Mouse (Mus musculus): Measurements from ENCODE around the gene Atp6v0a1. TPM values are rescaled to one million over a fixed set of nuclear protein-coding genes. Genes with fewer than 3 reads are reported as not detected.
A peak's percentile ranks its signal among the peaks of the same experiment; 100 is the strongest.

Gene Atp6v0a1
- polyA plus RNA-seq, 1 experiment: 39.7 TPM

DNA sequence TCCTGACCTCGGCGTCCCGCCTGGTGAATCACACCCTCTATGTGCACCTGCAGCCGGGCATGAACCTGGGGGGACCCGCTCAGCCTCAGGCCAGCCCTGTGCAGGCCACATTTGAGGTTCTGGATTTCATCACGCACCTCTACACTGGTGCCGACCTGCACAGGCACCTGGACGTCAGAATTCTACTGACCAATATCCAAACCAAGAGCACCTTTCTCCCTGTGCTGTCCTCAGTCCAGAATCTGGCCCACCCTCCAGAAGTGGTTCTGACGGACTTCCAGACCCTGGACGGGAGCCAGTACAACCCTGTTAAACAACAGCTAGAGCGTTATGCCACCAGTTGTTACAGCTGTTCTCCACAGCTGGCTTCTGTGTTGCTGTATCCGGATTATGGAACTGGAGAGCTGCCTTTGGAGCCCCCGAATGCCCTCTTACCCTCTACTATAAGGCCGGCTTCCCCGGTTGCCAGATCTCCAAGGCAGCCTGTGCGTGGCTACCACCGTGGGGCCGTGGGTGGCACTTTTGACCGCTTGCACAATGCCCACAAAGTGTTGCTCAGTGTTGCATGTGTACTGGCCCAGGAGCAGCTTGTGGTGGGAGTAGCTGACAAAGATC, 73.9 kb downstream of the Atp6v0a1 start:
- H3K36me3 ChIP-seq (ENCODE audit: control insufficient read depth, insufficient read depth, low read length): no peaks in the 10 kb centered on the region
- peak overlapping the region; percentile 89 for H3K4me3 ChIP-seq (ENCODE audit: control insufficient read depth, insufficient read depth, low read length)
- 44% methylated on average over 19 of the region's 19 CpGs for WGBS
- DNase-seq: no peak
- TF ChIP-seq POLR2A (IDR thresholded peaks at IDR 0.05; ENCODE audit: control insufficient read depth, extremely low read depth, insufficient read depth, low read length, poor library complexity) (no peak), CTCF (IDR thresholded peaks at IDR 0.05; ENCODE audit: borderline replicate concordance, control insufficient read depth, extremely low read depth, insufficient read depth, low read length, poor library complexity) (no peak)
- peaks cover 5% of the 10 kb centered on the region; the same call in 1 of the 2 replicates for H3K27me3 ChIP-seq (ENCODE audit: control insufficient read depth, insufficient read depth, low read length)
- peaks cover 39% of the 10 kb centered on the region for H3K4me1 ChIP-seq (replicated peaks; ENCODE audit: control insufficient read depth, insufficient read depth, low read length)
- H3K27ac ChIP-seq (ENCODE audit: control insufficient read depth, insufficient read depth, low read length): no peak overlapping the region; the same call in 1 of the 2 replicates

DNA sequence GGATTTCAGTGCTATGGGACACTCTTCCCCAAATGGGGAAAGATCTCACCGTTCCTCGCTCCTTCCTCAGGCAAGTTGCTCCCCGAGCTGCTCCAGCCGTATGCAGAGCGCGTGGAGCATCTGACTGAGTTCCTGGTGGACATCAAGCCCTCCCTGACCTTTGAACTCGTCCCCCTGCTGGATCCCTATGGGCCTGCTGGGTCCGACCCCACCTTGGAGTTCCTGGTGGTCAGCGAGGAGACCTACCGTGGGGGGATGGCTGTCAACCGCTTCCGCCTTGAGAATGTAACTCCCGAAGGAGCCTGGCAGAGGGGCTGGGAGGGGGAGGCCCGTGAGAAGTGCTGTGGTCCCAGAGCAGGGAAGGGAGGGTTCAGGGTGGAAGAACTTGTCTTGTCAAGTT, 75.0 kb downstream of the Atp6v0a1 start:
- H3K27me3 ChIP-seq (ENCODE audit: control insufficient read depth, insufficient read depth, low read length): peaks cover 3% of the 10 kb centered on the region; the same call in 1 of the 2 replicates
- no peak for TF ChIP-seq POLR2A (IDR thresholded peaks at IDR 0.05; ENCODE audit: control insufficient read depth, extremely low read depth, insufficient read depth, low read length, poor library complexity)
- no peak for TF ChIP-seq CTCF (IDR thresholded peaks at IDR 0.05; ENCODE audit: borderline replicate concordance, control insufficient read depth, extremely low read depth, insufficient read depth, low read length, poor library complexity)
- H3K4me3 ChIP-seq (ENCODE audit: control insufficient read depth, insufficient read depth, low read length): no peak overlapping the region
- H3K27ac ChIP-seq (ENCODE audit: control insufficient read depth, insufficient read depth, low read length): no peak overlapping the region
- DNase-seq: no peak
- H3K36me3 ChIP-seq (ENCODE audit: control insufficient read depth, insufficient read depth, low read length): peaks cover 3% of the 10 kb centered on the region
- 97% methylated on average over 14 of the region's 14 CpGs for WGBS
- peaks cover 40% of the 10 kb centered on the region for H3K4me1 ChIP-seq (replicated peaks; ENCODE audit: control insufficient read depth, insufficient read depth, low read length)

DNA sequence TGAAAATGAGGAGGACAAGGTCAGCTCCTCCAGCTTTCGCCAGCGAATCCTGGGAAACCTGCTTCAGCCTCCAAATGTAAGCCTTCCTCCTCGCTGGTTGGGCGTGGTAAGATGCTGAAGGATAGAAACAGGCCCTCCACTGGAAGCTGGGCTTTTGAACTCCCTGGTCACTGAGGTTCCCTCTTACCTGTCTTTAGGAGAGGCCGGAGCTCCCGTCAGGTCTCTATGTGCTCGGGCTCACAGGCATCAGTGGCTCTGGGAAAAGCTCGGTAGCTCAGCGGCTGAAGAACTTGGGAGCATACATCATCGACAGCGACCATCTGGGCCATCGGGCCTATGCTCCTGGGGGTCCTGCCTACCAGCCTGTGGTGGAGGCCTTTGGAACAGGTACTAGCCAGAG, 75.6 kb downstream of the Atp6v0a1 start:
- H3K4me1 ChIP-seq (replicated peaks; ENCODE audit: control insufficient read depth, insufficient read depth, low read length): peaks cover 35% of the 10 kb centered on the region
- TF ChIP-seq POLR2A (IDR thresholded peaks at IDR 0.05; ENCODE audit: control insufficient read depth, extremely low read depth, insufficient read depth, low read length, poor library complexity) (no peak), CTCF (IDR thresholded peaks at IDR 0.05; ENCODE audit: borderline replicate concordance, control insufficient read depth, extremely low read depth, insufficient read depth, low read length, poor library complexity) (no peak)
- no peak for DNase-seq
- WGBS: 97% methylated on average over 12 of the region's 12 CpGs
- peaks cover 9% of the 10 kb centered on the region for H3K36me3 ChIP-seq (ENCODE audit: control insufficient read depth, insufficient read depth, low read length)
- H3K27me3 ChIP-seq (ENCODE audit: control insufficient read depth, insufficient read depth, low read length): no peaks in the 10 kb centered on the region; the same call in 1 of the 2 replicates
- H3K27ac ChIP-seq (ENCODE audit: control insufficient read depth, insufficient read depth, low read length): no peak overlapping the region
- no peak overlapping the region for H3K4me3 ChIP-seq (ENCODE audit: control insufficient read depth, insufficient read depth, low read length)

DNA sequence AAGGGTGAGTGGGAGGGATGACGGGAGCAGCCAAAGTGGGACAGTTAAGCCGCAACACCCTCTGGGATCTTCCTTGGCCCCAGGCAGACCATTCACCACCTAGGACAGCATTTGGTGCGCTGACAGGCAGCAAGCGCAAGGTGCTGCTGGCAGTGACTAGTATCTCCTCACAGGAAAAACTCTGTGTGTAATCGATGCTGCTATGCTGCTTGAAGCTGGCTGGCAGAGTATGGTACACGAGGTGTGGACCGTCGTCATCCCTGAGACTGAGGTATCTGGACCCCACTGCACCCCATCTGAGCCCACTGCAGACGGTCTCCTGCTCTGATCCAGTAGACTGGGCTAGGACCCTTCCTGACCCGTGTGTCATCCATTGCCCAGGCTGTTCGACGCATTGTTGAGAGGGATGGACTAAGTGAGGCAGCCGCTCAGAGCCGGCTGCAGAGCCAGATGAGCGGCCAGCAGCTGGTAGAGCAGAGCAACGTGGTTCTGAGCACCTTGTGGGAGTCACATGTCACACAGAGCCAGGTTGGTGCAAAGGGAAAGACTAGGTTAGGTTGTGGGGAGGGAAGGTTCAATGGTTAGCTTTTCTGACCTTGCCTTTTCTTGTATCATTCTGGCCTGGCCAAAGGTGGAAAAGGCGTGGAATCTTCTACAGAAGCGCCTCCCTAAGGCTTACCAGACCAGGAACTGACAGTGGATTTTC, 76.5 kb downstream of the Atp6v0a1 start:
- Histone ChIP-seq H3K4me1 (replicated peaks; ENCODE audit: control insufficient read depth, insufficient read depth, low read length) (peaks cover 32% of the 10 kb centered on the region), H3K4me3 (ENCODE audit: control insufficient read depth, insufficient read depth, low read length) (no peak overlapping the region), H3K27ac (ENCODE audit: control insufficient read depth, insufficient read depth, low read length) (no peak overlapping the region), H3K36me3 (ENCODE audit: control insufficient read depth, insufficient read depth, low read length) (peaks cover 18% of the 10 kb centered on the region), H3K27me3 (ENCODE audit: control insufficient read depth, insufficient read depth, low read length) (no peaks in the 10 kb centered on the region; the same call in 1 of the 2 replicates)
- 97% methylated on average over 18 of the region's 18 CpGs for WGBS
- DNase-seq: no peak
- no peak for TF ChIP-seq POLR2A (IDR thresholded peaks at IDR 0.05; ENCODE audit: control insufficient read depth, extremely low read depth, insufficient read depth, low read length, poor library complexity)
- no peak for TF ChIP-seq CTCF (IDR thresholded peaks at IDR 0.05; ENCODE audit: borderline replicate concordance, control insufficient read depth, extremely low read depth, insufficient read depth, low read length, poor library complexity)

DNA sequence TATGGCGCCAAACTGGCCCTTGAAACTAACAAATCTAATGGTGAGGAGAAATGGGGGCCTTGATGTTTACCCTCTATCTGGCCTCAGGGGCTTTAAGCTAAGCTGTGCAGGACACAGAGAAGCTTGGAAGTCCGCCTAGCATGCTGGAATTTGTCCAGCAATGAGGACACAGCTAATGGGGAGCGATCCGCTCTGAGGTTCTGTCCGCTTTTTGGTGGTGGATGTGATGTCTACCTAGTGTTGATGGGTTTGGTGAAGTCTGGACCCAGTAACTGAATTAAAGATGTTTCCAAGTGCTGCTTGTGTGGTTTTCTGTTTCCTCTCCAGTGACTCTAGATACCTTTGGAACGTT, 77.0 kb downstream of the Atp6v0a1 start:
- H3K27ac ChIP-seq (ENCODE audit: control insufficient read depth, insufficient read depth, low read length): no peak overlapping the region
- H3K4me1 ChIP-seq (replicated peaks; ENCODE audit: control insufficient read depth, insufficient read depth, low read length): peaks cover 32% of the 10 kb centered on the region
- TF ChIP-seq POLR2A (IDR thresholded peaks at IDR 0.05; ENCODE audit: control insufficient read depth, extremely low read depth, insufficient read depth, low read length, poor library complexity) (no peak), CTCF (IDR thresholded peaks at IDR 0.05; ENCODE audit: borderline replicate concordance, control insufficient read depth, extremely low read depth, insufficient read depth, low read length, poor library complexity) (no peak)
- H3K36me3 ChIP-seq (ENCODE audit: control insufficient read depth, insufficient read depth, low read length): peaks cover 24% of the 10 kb centered on the region
- H3K4me3 ChIP-seq (ENCODE audit: control insufficient read depth, insufficient read depth, low read length): no peak overlapping the region
- H3K27me3 ChIP-seq (ENCODE audit: control insufficient read depth, insufficient read depth, low read length): no peaks in the 10 kb centered on the region
- DNase-seq: no peak
- 80% methylated on average over 6 of the region's 6 CpGs for WGBS

DNA sequence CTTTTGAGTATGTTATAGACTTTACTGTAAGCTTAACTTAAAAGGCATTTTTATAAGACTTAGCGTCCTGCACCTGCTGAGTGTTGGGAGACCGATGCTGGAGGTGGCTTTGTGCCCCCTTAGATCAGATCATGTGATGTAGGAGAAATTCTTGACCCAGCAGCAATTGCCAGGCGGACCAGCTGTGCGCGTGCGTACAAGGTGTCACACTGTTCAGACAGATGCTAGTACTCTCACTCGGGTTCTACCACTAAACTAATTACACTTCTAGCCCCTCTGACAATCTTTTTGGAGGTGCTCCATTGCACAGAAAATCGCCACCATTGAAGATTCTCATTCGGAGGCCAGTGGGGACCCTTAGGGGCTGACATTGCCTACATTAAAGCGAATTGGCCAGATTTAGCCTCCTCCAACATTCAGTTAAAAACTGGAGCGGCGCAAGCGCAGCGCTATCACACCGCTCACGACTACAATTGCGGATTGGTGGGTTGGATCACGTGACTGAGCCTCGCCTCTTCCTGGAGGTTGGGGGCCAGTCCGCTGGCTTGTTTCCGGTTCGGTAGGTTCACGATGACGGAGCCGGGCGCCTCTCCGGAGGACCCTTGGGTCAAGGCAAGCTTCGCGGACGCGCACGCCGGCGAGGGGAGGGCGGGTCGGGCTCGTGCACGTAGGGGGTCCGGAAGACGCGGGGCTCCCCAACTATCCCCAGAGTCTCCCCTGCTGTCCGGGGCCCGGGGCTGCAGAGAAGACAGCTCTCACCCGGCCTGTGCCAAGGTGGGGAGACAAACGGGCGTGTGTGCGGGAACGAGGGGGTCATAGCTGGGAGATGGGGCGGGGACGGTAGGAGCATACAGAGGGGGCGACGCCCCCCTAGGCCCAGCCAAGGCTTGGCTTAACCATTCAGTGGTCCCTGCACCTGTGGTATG, 77.8 kb downstream of the Atp6v0a1 start, which contains the start of gene Mlx:
TSS of gene Mlx (plus strand) at position 522 of the 926 bp plus-strand sequence.
- peak; percentile 46; the same call in 1 of the 2 replicates for TF ChIP-seq POLR2A (IDR thresholded peaks at IDR 0.05; ENCODE audit: control insufficient read depth, extremely low read depth, insufficient read depth, low read length, poor library complexity)
- TF ChIP-seq CTCF (IDR thresholded peaks at IDR 0.05; ENCODE audit: borderline replicate concordance, control insufficient read depth, extremely low read depth, insufficient read depth, low read length, poor library complexity): 0 out of 2 replicates have a peak, but pooled peaks have one; percentile 9
- peaks cover 31% of the 10 kb centered on the region for H3K36me3 ChIP-seq (ENCODE audit: control insufficient read depth, insufficient read depth, low read length)
- no peaks in the 10 kb centered on the region for H3K27me3 ChIP-seq (ENCODE audit: control insufficient read depth, insufficient read depth, low read length)
- peaks cover 28% of the 10 kb centered on the region for H3K4me1 ChIP-seq (replicated peaks; ENCODE audit: control insufficient read depth, insufficient read depth, low read length)
- whole genome bisulfite sequencing: 2% methylated on average over 52 of the region's 52 CpGs
- H3K4me3 ChIP-seq (ENCODE audit: control insufficient read depth, insufficient read depth, low read length): peak within 1 kb of the TSS; percentile 54
- peak; percentile 89 for DNase-seq
- H3K27ac ChIP-seq (ENCODE audit: control insufficient read depth, insufficient read depth, low read length): peak within 1 kb of the TSS; percentile 68
